Mouse (Mus musculus) adrenal gland (tissue): ENCODE measurements at regions not wholly inside any gene's neighbourhood (a gene's known extent, or its start where the extent isn't known, plus 50 kb on each side); places are given as distances from the start of the nearest gene placed in this dataset.

Experiments used
- intact Hi-C: fragments of 180-260 bp; cut with DNase I; formaldehyde crosslinking; loops from one replicate; pipeline ENCODE4 v1.15.1; 2025

GRCm38 (mm10) chr1:119124798-119125197 lies 71.4 kb upstream of the Gli2 start:
- intact Hi-C loops: no loop called here

- intact Hi-C loops: no loop called here
Measured at GRCm38 (mm10) chr1:119124063-119124462, 70.6 kb upstream of the Gli2 start.

- intact Hi-C loops: no loop called here
Measured at GRCm38 (mm10) chr1:119123402-119123801, 70.0 kb upstream of the Gli2 start.

- intact Hi-C loops: no loop called here
Measured at GRCm38 (mm10) chr1:119122975-119123374, 69.6 kb upstream of the Gli2 start.

GRCm38 (mm10) chr1:119119863-119120569 lies 66.6 kb upstream of the Gli2 start:
- intact Hi-C loops: no loop called here

GRCm38 (mm10) chr1:119115106-119115674 lies 61.8 kb upstream of the Gli2 start:
- intact Hi-C loops: no loop called here

GRCm38 (mm10) chr1:119108578-119108977 lies 55.2 kb upstream of the Gli2 start:
- intact Hi-C loops: no loop called here

GRCm38 (mm10) chr1:119106246-119106975 lies 53.0 kb upstream of the Gli2 start:
- intact Hi-C loops: no loop called here
